Mouse (Mus musculus) lung, adult 2 months (tissue): ENCODE measurements around the gene Ptpn1. TPM values are rescaled to one million over a fixed set of nuclear protein-coding genes. Genes with fewer than 3 reads are reported as not detected.

Experiments
- DNase-seq: peaks from one replicate; pipeline ENCODE4 v3.0.0; 2022
- H3K4me1 ChIP-seq: fragments of 200-500 bp; 2 replicates; pipeline ENCODE4 v1.6.1; 2011; ENCODE audit warnings: low read length; ENCODE audit not compliant: control insufficient read depth, insufficient read depth
- H3K4me3 ChIP-seq: fragments of 200-500 bp; replicated peaks from 2 replicates; pipeline ENCODE3; 2011; ENCODE audit warnings: low read depth, mild to moderate bottlenecking, control low read depth, low read length; ENCODE audit errors: extremely low read depth
- CTCF ChIP-seq: fragments of 200-500 bp; IDR thresholded peaks from 2 replicates; pipeline ENCODE4 v1.5.1; 2011; ENCODE audit warnings: mild to moderate bottlenecking, low read length, control low read depth; ENCODE audit not compliant: insufficient read depth
- POLR2A ChIP-seq: fragments of 200-500 bp; IDR thresholded peaks from 2 replicates; pipeline ENCODE4 v1.6.1; 2011; ENCODE audit warnings: low read depth, mild to moderate bottlenecking, control low read depth, low read length, borderline replicate concordance; ENCODE audit errors: extremely low read depth
- WGBS: fragments of 180-500 bp; shearing (Covaris S2); methylation state at CpG from one replicate; pipeline ENCODE4 v1.1.7; 2018; 5-methylcytosine and 5-hydroxymethylcytosine counted together
- polyA plus RNA-seq: library from polyadenylated mRNA; depleted of rRNA; stranded (reverse); fragments of >200 nt; gene quantifications from 2 replicates; pipeline ENCODE4 v1.2.3, GENCODE M21; 2012; rRNA removed

The Ptpn1 gene
- polyA plus RNA-seq, 1 experiment, result 65.9 TPM

GRCm38 (mm10) chr2:168009936-168010668, 78.2 kb downstream of the Ptpn1 start, which contains the start of gene Ripor3:
Gene Ripor3 (minus strand): TSS chr2:168010618.
- Histone ChIP-seq H3K4me3 (no peak within 1 kb of the TSS), H3K4me1 (peaks cover 5% of the 10 kb centered on the region)
- no peak for TF ChIP-seq POLR2A
- peak; percentile 54 for TF ChIP-seq CTCF
- WGBS, result 38% methylated on average over 9 of the region's 9 CpGs
- DNase-seq, result peak; percentile 67

- WGBS, result 54% methylated on average over 11 of the region's 11 CpGs
- H3K4me1 ChIP-seq, result peaks cover 1% of the 10 kb centered on the region
- no peak for DNase-seq
- TF ChIP-seq POLR2A, result no peak
- TF ChIP-seq CTCF, result no peak
- H3K4me3 ChIP-seq, result no peak overlapping the region
These were observed 79.0 kb downstream of the Ptpn1 start for GRCm38 (mm10) chr2:168010893-168011292.

GRCm38 (mm10) chr2:168016951-168017391, 85.1 kb downstream of the Ptpn1 start:
- peak; percentile 83 for DNase-seq
- Histone ChIP-seq H3K4me3 (no peak overlapping the region), H3K4me1 (peaks cover 4% of the 10 kb centered on the region)
- TF ChIP-seq POLR2A, result no peak
- peak; percentile 82 for TF ChIP-seq CTCF
- 16% methylated on average over 5 of the region's 5 CpGs for WGBS

- TF ChIP-seq POLR2A (no peak), CTCF (no peak)
- DNase-seq, result no peak
- 50% methylated on average over 9 of the region's 9 CpGs for WGBS
- Histone ChIP-seq H3K4me3 (no peak overlapping the region), H3K4me1 (peaks cover 4% of the 10 kb centered on the region)
These were observed 87.4 kb downstream of the Ptpn1 start for GRCm38 (mm10) chr2:168019201-168019715.

- Histone ChIP-seq H3K4me3 (no peak overlapping the region), H3K4me1 (peaks cover 3% of the 10 kb centered on the region)
- 66% methylated on average over 3 of the region's 3 CpGs for WGBS
- no peak for DNase-seq
- TF ChIP-seq CTCF (no peak), POLR2A (no peak)
These were observed 92.0 kb downstream of the Ptpn1 start for GRCm38 (mm10) chr2:168023763-168024402.

GRCm38 (mm10) chr2:168025174-168025573, 93.3 kb downstream of the Ptpn1 start:
- 58% methylated on average over 12 of the region's 12 CpGs for WGBS
- no peak for DNase-seq
- no peak for TF ChIP-seq CTCF
- no peak for TF ChIP-seq POLR2A
- Histone ChIP-seq H3K4me3 (no peak overlapping the region), H3K4me1 (no peaks in the 10 kb centered on the region)

- Histone ChIP-seq H3K4me1 (no peaks in the 10 kb centered on the region), H3K4me3 (no peak overlapping the region)
- DNase-seq, result no peak
- 87% methylated on average over 8 of the region's 8 CpGs for WGBS
- TF ChIP-seq POLR2A (no peak), CTCF (peak; percentile 26; the same call in 1 of the 2 replicates)
These were observed 94.0 kb downstream of the Ptpn1 start for GRCm38 (mm10) chr2:168025882-168026281.

- no peak for DNase-seq
- 26% methylated on average over 3 of the region's 3 CpGs for WGBS
- H3K4me1 ChIP-seq, result no peaks in the 10 kb centered on the region
- H3K4me3 ChIP-seq, result no peak overlapping the region
- TF ChIP-seq CTCF (no peak), POLR2A (no peak)
These were observed 94.6 kb downstream of the Ptpn1 start for GRCm38 (mm10) chr2:168026467-168026866.

- no peak for TF ChIP-seq POLR2A
- 97% methylated on average over 3 of the region's 3 CpGs for WGBS
- H3K4me3 ChIP-seq, result no peak overlapping the region
- H3K4me1 ChIP-seq, result no peaks in the 10 kb centered on the region
- DNase-seq, result no peak
These were observed 96.5 kb downstream of the Ptpn1 start for GRCm38 (mm10) chr2:168028376-168028775.

Other genes starting within 250 kb of the Ptpn1 start
- 295 and 767 TPM in 2 replicates for gene Cebpb, start 243.1 kb upstream of the Ptpn1 start, polyA plus RNA-seq
- 113 and 138 TPM in 2 replicates for gene Tmem189, start 242.2 kb upstream of the Ptpn1 start, polyA plus RNA-seq
- gene Ripor3, start 78.6 kb downstream of the Ptpn1 start, polyA plus RNA-seq, result 2.3 and 5.3 TPM in 2 replicates
- gene Pard6b, start 148.9 kb downstream of the Ptpn1 start, polyA plus RNA-seq, result 51.6 and 60.1 TPM in 2 replicates